Mouse (Mus musculus) forebrain, embryonic 11.5 days (tissue): Measurements from ENCODE around the gene Nprl3. TPM values are rescaled to one million over a fixed set of nuclear protein-coding genes. Genes with fewer than 3 reads are reported as not detected.

Source experiments
- ATAC-seq: fragments of 200-750 bp; cut with Nextera tagmentation; replicated peaks from 2 replicates; pipeline ENCODE4 v1.8.0; 2017; ENCODE audit warnings: moderate TSS enrichment; ENCODE audit not compliant: low FRiP score
- DNase-seq: peaks from one replicate; pipeline ENCODE4 v3.0.0-alpha.2; 2017; ENCODE audit warnings: low spot score
- H3K27ac ChIP-seq: fragments of 300-500 bp; sonication (generic); 2 replicates; pipeline ENCODE4 v1.5.1; 2014; ENCODE audit warnings: low read depth, low read length
- H3K27me3 ChIP-seq: fragments of 300-500 bp; sonication (generic); 2 replicates; pipeline ENCODE4 v1.6.1; 2014; ENCODE audit warnings: mild to moderate bottlenecking, low read length, mixed read lengths; ENCODE audit not compliant: control insufficient read depth, insufficient read depth
- H3K36me3 ChIP-seq: fragments of 300-500 bp; sonication (generic); 2 replicates; pipeline ENCODE4 v1.6.1; 2014; ENCODE audit warnings: mild to moderate bottlenecking, low read length, moderate library complexity, mixed read lengths; ENCODE audit not compliant: control insufficient read depth, insufficient read depth
- H3K4me1 ChIP-seq: fragments of 300-500 bp; sonication (generic); replicated peaks from 2 replicates; pipeline ENCODE4 v1.6.1; 2014; ENCODE audit warnings: low read length, mixed read lengths; ENCODE audit not compliant: control insufficient read depth, insufficient read depth
- H3K4me2 ChIP-seq: fragments of 300-500 bp; sonication (generic); 2 replicates; pipeline ENCODE4 v1.6.1; 2014; ENCODE audit warnings: low read depth, mild to moderate bottlenecking, low read length, moderate library complexity, mixed read lengths; ENCODE audit not compliant: severe bottlenecking
- H3K4me3 ChIP-seq: fragments of 300-500 bp; sonication (generic); 2 replicates; pipeline ENCODE4 v1.5.1; 2014; ENCODE audit warnings: low read depth, low read length
- H3K9ac ChIP-seq: fragments of 300-500 bp; sonication (generic); 2 replicates; pipeline ENCODE4 v1.6.1; 2014; ENCODE audit warnings: low read length
- H3K9me3 ChIP-seq: fragments of 300-500 bp; sonication (generic); 2 replicates; pipeline ENCODE4 v1.6.1; 2016; ENCODE audit warnings: low read length, mixed read lengths; ENCODE audit not compliant: control insufficient read depth
- WGBS: fragments of 180-500 bp; shearing (Covaris S2); extraction: QIAGEN DNeasy Blood & Tissue Kit; methylation state at CpG from one replicate; pipeline ENCODE4 v1.1.7; 2014; 5-methylcytosine and 5-hydroxymethylcytosine counted together
- polyA plus RNA-seq: library from polyadenylated mRNA; unstranded; fragments of >200 nt; fragmentation: Nextera tagmentation; extraction: Ambion mirVana; gene quantifications from 2 replicates; pipeline ENCODE4 v1.2.1, GENCODE M21; 2014

Gene Nprl3
- polyA plus RNA-seq: 41.6 and 44.5 TPM in 2 replicates

GRCm38 (mm10) chr11:32267188-32267884 is at the start of gene Nprl3:
Nprl3 (minus strand) TSS chr11:32267707.
- ATAC-seq: peak; percentile 99
- H3K9ac ChIP-seq: peak within 1 kb of the TSS; percentile 95
- H3K27me3 ChIP-seq: no peaks in the 10 kb centered on the region
- H3K4me2 ChIP-seq: peak within 1 kb of the TSS; percentile 70
- peak; percentile 97 for DNase-seq
- no peaks in the 10 kb centered on the region for H3K9me3 ChIP-seq
- no peaks in the 10 kb centered on the region; the same call in 1 of the 2 replicates for H3K4me1 ChIP-seq
- 1% methylated on average over 54 of the region's 54 CpGs for WGBS
- peak within 1 kb of the TSS; percentile 92 for H3K27ac ChIP-seq
- H3K36me3 ChIP-seq: no peaks in the 10 kb centered on the region
- peak within 1 kb of the TSS; percentile 73 for H3K4me3 ChIP-seq

GRCm38 (mm10) chr11:32316009-32316408 is 48.5 kb upstream of the Nprl3 start:
- DNase-seq (no peak), ATAC-seq (no peak)
- H3K27me3 ChIP-seq: no peaks in the 10 kb centered on the region
- no peaks in the 10 kb centered on the region for H3K36me3 ChIP-seq
- H3K9ac ChIP-seq: no peak overlapping the region
- no peaks in the 10 kb centered on the region for H3K9me3 ChIP-seq
- 86% methylated on average over 3 of the region's 3 CpGs for WGBS
- no peak overlapping the region for H3K4me2 ChIP-seq
- no peak overlapping the region for H3K4me3 ChIP-seq
- H3K27ac ChIP-seq: no peak overlapping the region
- H3K4me1 ChIP-seq: no peaks in the 10 kb centered on the region

GRCm38 (mm10) chr11:32309928-32310327 is 42.4 kb upstream of the Nprl3 start:
- Histone ChIP-seq H3K36me3 (no peaks in the 10 kb centered on the region), H3K4me3 (no peak overlapping the region), H3K27me3 (no peaks in the 10 kb centered on the region), H3K9me3 (no peaks in the 10 kb centered on the region), H3K27ac (no peak overlapping the region), H3K4me1 (no peaks in the 10 kb centered on the region), H3K9ac (no peak overlapping the region), H3K4me2 (no peak overlapping the region)
- WGBS: 71% methylated on average over 3 of the region's 3 CpGs
- ATAC-seq (no peak), DNase-seq (no peak)

GRCm38 (mm10) chr11:32309446-32309845 is 41.9 kb upstream of the Nprl3 start:
- H3K4me3 ChIP-seq: no peak overlapping the region
- H3K9ac ChIP-seq: no peak overlapping the region
- ATAC-seq: no peak
- no peak for DNase-seq
- H3K4me2 ChIP-seq: no peak overlapping the region
- H3K27ac ChIP-seq: no peak overlapping the region
- no peaks in the 10 kb centered on the region for H3K36me3 ChIP-seq
- H3K27me3 ChIP-seq: no peaks in the 10 kb centered on the region
- no peaks in the 10 kb centered on the region for H3K4me1 ChIP-seq
- H3K9me3 ChIP-seq: no peaks in the 10 kb centered on the region
- 51% methylated on average over 4 of the region's 4 CpGs for WGBS

- Histone ChIP-seq H3K9ac (no peak overlapping the region), H3K36me3 (no peaks in the 10 kb centered on the region), H3K27ac (no peak overlapping the region), H3K9me3 (no peaks in the 10 kb centered on the region), H3K4me3 (no peak overlapping the region), H3K4me2 (no peak overlapping the region), H3K27me3 (no peaks in the 10 kb centered on the region), H3K4me1 (no peaks in the 10 kb centered on the region)
- no peak for DNase-seq
- WGBS: 77% methylated on average over 1 of the region's 1 CpGs
- no peak for ATAC-seq
Observed at GRCm38 (mm10) chr11:32307006-32307405, 39.5 kb upstream of the Nprl3 start.

GRCm38 (mm10) chr11:32303455-32303854 is 35.9 kb upstream of the Nprl3 start:
- Histone ChIP-seq H3K36me3 (no peaks in the 10 kb centered on the region), H3K27ac (no peak overlapping the region), H3K4me3 (no peak overlapping the region), H3K27me3 (no peaks in the 10 kb centered on the region; the same call in 1 of the 2 replicates), H3K9ac (no peak overlapping the region), H3K9me3 (no peaks in the 10 kb centered on the region), H3K4me2 (no peak overlapping the region), H3K4me1 (no peaks in the 10 kb centered on the region)
- WGBS: 93% methylated on average over 1 of the region's 1 CpGs
- ATAC-seq (no peak), DNase-seq (no peak)

GRCm38 (mm10) chr11:32302824-32303419 is 35.4 kb upstream of the Nprl3 start:
- Histone ChIP-seq H3K9ac (no peak overlapping the region), H3K27me3 (no peaks in the 10 kb centered on the region; the same call in 1 of the 2 replicates), H3K4me1 (no peaks in the 10 kb centered on the region), H3K27ac (no peak overlapping the region), H3K4me2 (no peak overlapping the region), H3K9me3 (no peaks in the 10 kb centered on the region), H3K36me3 (no peaks in the 10 kb centered on the region), H3K4me3 (no peak overlapping the region)
- DNase-seq: no peak
- ATAC-seq: no peak
- WGBS: 49% methylated on average over 2 of the region's 2 CpGs

GRCm38 (mm10) chr11:32301506-32301905 is 34.0 kb upstream of the Nprl3 start:
- no peak overlapping the region for H3K27ac ChIP-seq
- no peak for ATAC-seq
- no peaks in the 10 kb centered on the region for H3K4me1 ChIP-seq
- no peaks in the 10 kb centered on the region; the same call in 1 of the 2 replicates for H3K27me3 ChIP-seq
- no peak overlapping the region for H3K4me3 ChIP-seq
- WGBS: 60% methylated on average over 1 of the region's 1 CpGs
- no peak overlapping the region for H3K9ac ChIP-seq
- DNase-seq: no peak
- no peaks in the 10 kb centered on the region for H3K9me3 ChIP-seq
- H3K36me3 ChIP-seq: no peaks in the 10 kb centered on the region
- no peak overlapping the region for H3K4me2 ChIP-seq
